Mouse (Mus musculus) ES-E14 (cell line): ENCODE results near the gene 1700067K01Rik.

Source experiments
- MAFK ChIP-seq: IDR thresholded peaks from 2 replicates; pipeline ENCODE4 v1.6.1; 2014; ENCODE audit warnings: mild to moderate bottlenecking, low read depth, low read length, inconsistent platforms; ENCODE audit not compliant: insufficient read depth
- ZC3H11A ChIP-seq: IDR thresholded peaks from 2 replicates; pipeline ENCODE4 v1.6.1; 2012; ENCODE audit warnings: low read depth, mild to moderate bottlenecking, inconsistent platforms, low read length, borderline replicate concordance
- ZNF384 ChIP-seq: IDR thresholded peaks from 2 replicates; pipeline ENCODE4 v1.6.1; 2012; ENCODE audit warnings: low read depth, low read length, inconsistent platforms

GRCm38 (mm10) chr8:83998231-83999056 lies 2.9 kb upstream of the 1700067K01Rik start:
- TF ChIP-seq ZNF384, result no peak
- no peak for TF ChIP-seq ZC3H11A
- no peak for TF ChIP-seq MAFK
